Mouse (Mus musculus): Measurements from ENCODE around the gene Otud3.

GRCm38 (mm10) chr4:138959120-138959519 lies 45.4 kb upstream of the Otud3 start:
- TF ChIP-seq CTCF (conservative IDR thresholded peaks at IDR 0.05; ENCODE audit: low read length) (no peak), NANOG (IDR thresholded peaks at IDR 0.05; ENCODE audit: borderline replicate concordance, low read length) (no peak)

Data from E14TG2a.4 (cell line).